Mouse (Mus musculus): Measurements from ENCODE around the gene Gm20852.
"Not testable (repeated sequence)": the region's sequence is repeated elsewhere in the genome, so short reads cannot be mapped to it uniquely, and the experiment has no call there.

Gm20852 gene

GRCm38 (mm10) chrY:66742023-66742422 lies at the start of gene Gm20852:
Gene Gm20852, minus strand, starts transcription at chrY:66742123.
- not testable (repeated sequence) for DNase-seq
